Mouse (Mus musculus) Muller cell, postnatal 12 days (primary cell): ENCODE data around the gene Cers6.

Experiments
- DNase-seq: peaks from one replicate; pipeline ENCODE4 v3.0.0-alpha.2; 2015; ENCODE audit errors: inconsistent ontology term

Cers6 gene

GRCm38 (mm10) chr2:69156283-69156682 lies 295.0 kb downstream of the Cers6 start:
- DNase-seq = no peak

- DNase-seq = no peak
These were observed 297.7 kb downstream of the Cers6 start for GRCm38 (mm10) chr2:69158907-69159306.
